Mouse (Mus musculus) MEL (cell line): ENCODE results near the gene Gm15155.

ENCODE experiments used
- CHD2 ChIP-seq: IDR thresholded peaks from 2 replicates; pipeline ENCODE4 v1.6.1; 2011; ENCODE audit warnings: low read length, improper control_type of control experiment
- CTCF ChIP-seq, 3 experiments: IDR thresholded peaks in 2 of 3; conservative IDR thresholded peaks in 1 of 3; 2 replicates each; pipeline ENCODE4 v1.5.1; 2011 to 2012; ENCODE audit warnings: low read length in 3 of 3, low read depth in 2 of 3, mild to moderate bottlenecking in 2 of 3, improper control_type of control experiment in 1 of 3, inconsistent platforms in 1 of 3, mixed read lengths in 1 of 3, moderate library complexity in 1 of 3; ENCODE audit not compliant: control insufficient read depth in 1 of 3, insufficient read depth in 1 of 3, poor library complexity in 1 of 3, severe bottlenecking in 1 of 3
- EP300 ChIP-seq, 2 experiments: IDR thresholded peaks; 2 replicates each; pipeline ENCODE4 v1.6.1; 2011; ENCODE audit warnings: improper control_type of control experiment in 2 of 2, low read length in 2 of 2, low read depth in 1 of 2, mild to moderate bottlenecking in 1 of 2
- KAT2A ChIP-seq: conservative IDR thresholded peaks from 2 replicates; pipeline ENCODE4 v1.6.1; 2012; ENCODE audit warnings: low read depth, low read length, improper control_type of control experiment, inconsistent platforms
- NRF1 ChIP-seq: IDR thresholded peaks from 2 replicates; pipeline ENCODE4 v1.6.1; 2014; ENCODE audit warnings: low read depth, mild to moderate bottlenecking, inconsistent platforms, low read length, improper control_type of control experiment, moderate library complexity; ENCODE audit not compliant: poor library complexity, insufficient read depth, severe bottlenecking
- POLR2A ChIP-seq, 2 experiments: IDR thresholded peaks; 2 replicates each; pipeline ENCODE4 v1.6.1; 2011 to 2012; ENCODE audit warnings: low read length in 2 of 2, mild to moderate bottlenecking in 2 of 2, control low read depth in 1 of 2, improper control_type of control experiment in 1 of 2, low read depth in 1 of 2, moderate library complexity in 1 of 2; ENCODE audit not compliant: control insufficient read depth in 1 of 2, insufficient read depth in 1 of 2, poor library complexity in 1 of 2
- SMC3 ChIP-seq: IDR thresholded peaks from 2 replicates; pipeline ENCODE4 v1.6.1; 2011; ENCODE audit warnings: low read depth, low read length, improper control_type of control experiment
- ZMIZ1 ChIP-seq: IDR thresholded peaks from 2 replicates; pipeline ENCODE4 v1.6.1; 2012; ENCODE audit warnings: low read depth, mild to moderate bottlenecking, inconsistent platforms, low read length, improper control_type of control experiment, moderate library complexity

DNA sequence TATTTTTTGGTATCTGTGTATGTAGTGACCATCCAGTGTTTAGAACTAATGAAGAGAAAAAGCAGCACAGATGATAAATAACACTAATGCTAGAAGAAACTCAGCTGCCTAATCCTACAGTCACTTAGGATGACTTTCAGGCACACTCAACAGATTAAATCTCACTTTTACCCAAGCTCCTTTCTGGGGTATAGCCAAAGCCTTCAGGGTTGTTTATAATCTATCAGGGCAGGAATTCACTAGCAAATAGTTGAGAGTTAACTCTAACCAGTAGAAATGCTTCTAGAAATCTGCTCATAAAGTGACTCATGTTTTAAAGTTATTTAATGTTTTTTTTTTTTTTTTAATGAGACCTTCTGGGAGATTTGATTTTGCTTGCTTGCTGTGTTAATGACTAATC, 44.8 kb upstream of the Gm15155 start:
- TF ChIP-seq CTCF (IDR thresholded peaks at IDR 0.05 in 2 of 3, conservative IDR thresholded peaks at IDR 0.05 in 1 of 3; ENCODE audit: control insufficient read depth in 1 of 3, insufficient read depth in 1 of 3, low read depth in 2 of 3, low read length in 3 of 3, poor library complexity in 1 of 3, severe bottlenecking in 1 of 3) (no peak), SMC3 (no peak), EP300 (IDR thresholded peaks at IDR 0.05; ENCODE audit: low read depth in 1 of 2, low read length in 2 of 2) (no peak), NRF1 (no peak), POLR2A (IDR thresholded peaks at IDR 0.05; ENCODE audit: control insufficient read depth in 1 of 2, insufficient read depth in 1 of 2, low read depth in 1 of 2, low read length in 2 of 2, poor library complexity in 1 of 2) (no peak), CHD2 (no peak), KAT2A (no peak), ZMIZ1 (no peak)
